Mouse (Mus musculus): ENCODE data around the gene Cth.
A peak's percentile ranks its signal among the peaks of the same experiment; 100 is the strongest.

Gene Cth

DNA sequence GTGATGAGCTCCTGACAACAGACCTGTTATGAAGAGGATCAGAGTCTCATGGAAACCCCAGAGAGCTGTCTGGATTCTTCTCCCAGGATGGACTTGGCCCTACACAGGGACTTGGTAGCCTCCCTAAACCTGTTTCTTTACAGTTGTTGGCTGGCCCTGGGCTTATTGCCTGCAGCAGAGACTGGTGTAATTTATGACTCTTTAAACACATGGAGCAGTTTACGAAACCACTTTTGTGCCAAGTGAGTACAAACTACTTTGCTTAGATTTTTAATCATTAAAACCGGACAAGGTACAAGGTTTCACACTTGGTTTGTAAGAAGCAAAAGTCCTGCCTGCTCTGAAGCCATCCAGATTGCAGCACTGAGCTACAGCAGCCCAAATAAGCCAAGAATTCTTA is 12.7 kb downstream of the Cth start:
- DNase-seq (ENCODE audit: low read depth in 2 of 2, low spot score in 2 of 2), result no peak

DNA sequence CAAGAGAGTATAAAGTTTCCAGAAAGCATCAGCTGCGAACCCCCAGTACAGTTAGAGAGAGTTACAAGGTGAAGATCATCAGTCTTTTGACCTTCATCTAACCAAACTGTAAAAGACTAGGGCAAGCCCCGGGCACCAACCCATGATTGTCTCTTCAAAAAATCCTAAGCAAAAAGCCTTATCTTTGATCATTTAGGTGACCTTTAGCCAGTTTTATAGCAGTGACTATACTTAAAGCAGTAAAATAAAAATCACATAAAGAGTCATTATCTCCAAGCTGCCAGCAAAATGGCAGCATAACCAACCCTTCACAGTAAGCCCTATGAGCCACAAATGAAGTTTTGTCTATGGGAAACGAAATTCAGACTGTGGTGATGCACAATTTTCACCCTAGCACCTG is 14.6 kb downstream of the Cth start:
- DNase-seq (ENCODE audit: low read depth in 2 of 2, low spot score in 2 of 2), result no peak

GRCm38 (mm10) chr3:157908166-157908565 is 16.7 kb downstream of the Cth start:
- no peak for DNase-seq (ENCODE audit: low read depth in 2 of 2, low spot score in 2 of 2)

GRCm38 (mm10) chr3:157901721-157902120 is 23.2 kb downstream of the Cth start:
- no peak for DNase-seq (ENCODE audit: low read depth in 2 of 2, low spot score in 2 of 2)

DNA sequence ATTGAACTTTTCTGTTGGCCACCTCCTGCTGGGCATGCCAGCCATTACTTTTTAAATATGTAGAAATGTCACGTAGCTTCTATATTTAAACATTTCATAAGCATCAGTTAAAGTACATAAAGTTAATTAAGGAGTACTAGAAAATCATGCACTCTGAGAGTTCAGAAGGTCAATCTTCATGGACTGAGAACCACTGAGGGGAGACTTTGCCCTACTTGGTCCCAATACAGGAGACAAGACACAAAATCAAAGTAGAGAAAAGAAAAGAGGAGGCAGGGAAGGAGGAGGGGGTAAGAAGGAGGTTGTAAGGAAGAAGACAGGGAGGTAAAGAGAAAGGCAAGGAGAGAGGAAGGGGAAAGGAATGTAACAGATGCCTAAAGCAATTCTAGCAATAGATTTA is 24.9 kb downstream of the Cth start:
- DNase-seq (ENCODE audit: low read depth in 2 of 2, low spot score in 2 of 2), result no peak

DNA sequence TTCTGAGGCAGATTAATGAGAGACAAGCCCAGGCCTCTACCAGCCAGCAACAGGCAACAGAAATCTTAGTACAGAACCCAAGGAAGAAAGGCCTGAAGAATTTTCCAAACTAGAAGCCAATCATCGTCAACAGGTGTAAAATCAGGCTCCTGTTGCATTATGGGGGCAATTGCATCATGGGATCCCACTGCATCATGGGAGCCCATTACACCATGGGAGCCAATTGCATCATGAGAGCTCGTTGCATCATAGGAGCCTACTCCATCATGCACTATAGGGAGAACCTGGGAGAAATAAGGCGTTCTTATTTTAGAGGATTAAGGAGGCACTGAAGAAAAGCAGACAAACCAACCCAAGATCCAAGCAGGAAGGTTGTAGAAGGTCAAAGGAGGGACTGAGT is 27.2 kb downstream of the Cth start:
- DNase-seq (ENCODE audit: low read depth in 2 of 2, low spot score in 2 of 2), result no peak

- no peak for DNase-seq (ENCODE audit: low read depth in 2 of 2, low spot score in 2 of 2)
Observed at GRCm38 (mm10) chr3:157891819-157892218, 33.1 kb downstream of the Cth start.

GRCm38 (mm10) chr3:157884081-157884643 is 40.7 kb downstream of the Cth start:
- DNase-seq (ENCODE audit: low read depth in 2 of 2, low spot score in 2 of 2), result no peak

GRCm38 (mm10) chr3:157883085-157883484 is 41.8 kb downstream of the Cth start:
- DNase-seq (ENCODE audit: low read depth in 2 of 2, low spot score in 2 of 2), result no peak

GRCm38 (mm10) chr3:157881992-157882391 is 42.9 kb downstream of the Cth start:
- DNase-seq (ENCODE audit: low read depth in 2 of 2, low spot score in 2 of 2), result no peak

- no peak for DNase-seq (ENCODE audit: low read depth in 2 of 2, low spot score in 2 of 2)
Observed at GRCm38 (mm10) chr3:157880983-157881382, 43.9 kb downstream of the Cth start.

DNA sequence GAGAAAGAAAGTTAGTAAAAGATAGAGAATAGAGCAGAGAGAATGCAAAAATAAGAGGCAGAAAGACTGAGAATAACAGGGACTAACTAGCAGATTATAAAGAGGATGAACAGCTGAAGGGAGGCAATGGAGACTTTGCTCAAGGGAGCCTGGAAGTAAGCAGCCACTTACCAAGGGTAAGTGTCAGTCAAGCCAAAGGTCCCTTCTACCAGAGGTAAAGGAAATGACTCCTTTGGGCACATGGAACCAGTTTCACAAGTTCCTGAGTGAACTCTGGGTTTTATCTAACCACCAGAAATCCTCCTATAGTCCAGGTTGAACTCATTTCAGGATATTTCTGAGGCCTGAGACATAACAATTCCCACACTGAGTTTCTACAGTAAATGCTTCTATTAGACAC is 47.0 kb downstream of the Cth start:
- no peak for DNase-seq (ENCODE audit: low read depth in 2 of 2, low spot score in 2 of 2)

DNA sequence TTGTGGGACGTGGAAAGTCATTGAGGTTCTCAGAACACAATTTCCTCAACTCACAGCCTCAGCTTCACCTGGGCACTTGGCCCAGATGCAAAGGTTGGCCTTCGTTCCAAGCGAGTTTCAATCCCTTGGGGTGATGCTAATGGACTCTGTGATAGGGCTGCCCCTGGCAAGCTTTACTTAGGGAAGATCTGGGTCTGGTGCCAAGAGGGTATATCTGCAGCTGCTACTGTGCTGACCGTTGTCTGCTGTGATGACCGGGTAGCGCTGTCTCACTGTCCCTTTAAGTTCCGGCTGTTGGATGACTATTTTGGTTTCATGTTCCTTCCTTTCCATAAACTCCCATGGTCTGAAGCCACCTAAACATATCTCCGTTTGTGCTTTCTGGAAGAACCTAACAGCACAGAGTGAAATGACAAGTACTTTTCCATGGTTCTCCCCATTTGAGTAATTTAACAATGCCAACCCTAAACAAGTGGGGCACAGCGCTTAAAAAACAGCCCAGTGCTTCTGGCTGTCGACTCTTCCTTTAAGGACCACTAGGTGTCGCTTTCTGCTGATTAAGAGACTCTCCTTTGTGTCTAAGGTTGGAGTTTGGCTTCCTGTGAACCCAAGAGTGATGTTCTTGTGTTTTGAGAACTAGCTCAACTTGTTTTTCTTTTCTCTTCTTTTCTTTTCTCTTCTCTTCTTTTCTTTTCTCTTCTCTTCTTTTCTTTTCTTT is 48.3 kb downstream of the Cth start:
- DNase-seq (ENCODE audit: low read depth in 2 of 2, low spot score in 2 of 2), result peak; percentile 3 to 31

DNA sequence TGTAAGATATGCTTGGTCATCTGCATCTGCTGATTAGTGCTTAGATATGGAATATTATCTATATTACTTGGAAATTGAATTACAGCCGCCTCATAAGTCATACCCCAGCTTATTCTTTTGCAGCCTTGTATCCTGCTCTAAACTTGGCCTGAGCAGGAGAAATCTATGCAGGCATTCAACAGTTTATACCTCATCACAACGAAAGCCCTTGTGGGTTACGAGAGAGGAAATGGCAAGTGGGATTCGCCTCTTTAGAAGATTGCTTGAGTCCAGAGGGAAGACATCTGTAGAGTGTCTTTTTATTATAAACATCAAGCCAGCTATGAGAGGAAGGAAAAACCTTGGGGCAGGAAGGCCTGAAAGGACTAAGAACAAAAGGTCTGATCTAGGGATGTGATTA is 52.0 kb downstream of the Cth start:
- no peak for DNase-seq (ENCODE audit: low read depth in 2 of 2, low spot score in 2 of 2)

GRCm38 (mm10) chr3:157867836-157868235 is 57.0 kb downstream of the Cth start:
- DNase-seq (ENCODE audit: low read depth in 2 of 2, low spot score in 2 of 2), result no peak

GRCm38 (mm10) chr3:157866251-157866650 is 58.6 kb downstream of the Cth start:
- no peak for DNase-seq (ENCODE audit: low read depth in 2 of 2, low spot score in 2 of 2)

GRCm38 (mm10) chr3:157865848-157866247 is 59.0 kb downstream of the Cth start:
- DNase-seq (ENCODE audit: low read depth in 2 of 2, low spot score in 2 of 2), result no peak

- no peak for DNase-seq (ENCODE audit: low read depth in 2 of 2, low spot score in 2 of 2)
Observed at GRCm38 (mm10) chr3:157865431-157865830, 59.4 kb downstream of the Cth start.

DNA sequence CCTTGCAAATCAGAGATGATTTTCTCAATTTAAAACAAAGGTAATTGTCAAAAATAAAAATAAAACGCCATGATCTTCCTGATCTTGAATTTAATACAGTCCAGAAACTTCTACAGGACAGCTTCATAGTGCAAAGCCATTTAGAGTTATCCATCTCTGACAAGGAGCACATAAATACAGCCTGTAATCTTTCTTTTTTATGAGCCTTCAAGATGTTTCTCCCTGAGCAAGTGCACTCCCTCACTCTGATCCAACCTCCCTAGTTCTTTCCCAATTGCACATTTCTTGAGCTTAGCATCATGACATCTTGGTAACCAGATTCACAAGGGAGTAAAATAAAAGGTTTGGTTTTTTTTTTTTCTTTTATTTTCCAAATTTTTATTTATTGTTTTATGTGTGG is 72.1 kb downstream of the Cth start:
- DNase-seq (ENCODE audit: low read depth in 2 of 2, low spot score in 2 of 2), result no peak

DNA sequence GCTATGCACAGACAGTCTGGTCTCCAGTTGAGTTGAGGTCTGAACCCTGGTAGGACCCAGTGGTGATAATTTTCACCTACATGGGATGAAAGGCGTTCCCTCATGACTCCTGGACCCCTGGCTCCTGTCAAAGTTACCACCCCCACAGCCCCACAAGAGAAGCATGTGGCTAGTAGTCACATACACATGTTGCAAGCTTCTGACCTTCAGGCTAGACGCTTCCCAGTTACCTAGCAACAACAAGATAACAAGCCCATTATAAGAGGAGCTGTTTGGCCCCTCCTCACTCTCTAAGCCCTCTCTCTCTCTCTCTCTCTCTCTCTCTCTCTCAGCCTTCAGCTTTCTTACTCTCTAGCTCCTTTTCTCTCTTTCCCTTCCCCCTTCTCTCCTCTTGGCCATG is 76.4 kb downstream of the Cth start:
- no peak for DNase-seq (ENCODE audit: low read depth in 2 of 2, low spot score in 2 of 2)

DNA sequence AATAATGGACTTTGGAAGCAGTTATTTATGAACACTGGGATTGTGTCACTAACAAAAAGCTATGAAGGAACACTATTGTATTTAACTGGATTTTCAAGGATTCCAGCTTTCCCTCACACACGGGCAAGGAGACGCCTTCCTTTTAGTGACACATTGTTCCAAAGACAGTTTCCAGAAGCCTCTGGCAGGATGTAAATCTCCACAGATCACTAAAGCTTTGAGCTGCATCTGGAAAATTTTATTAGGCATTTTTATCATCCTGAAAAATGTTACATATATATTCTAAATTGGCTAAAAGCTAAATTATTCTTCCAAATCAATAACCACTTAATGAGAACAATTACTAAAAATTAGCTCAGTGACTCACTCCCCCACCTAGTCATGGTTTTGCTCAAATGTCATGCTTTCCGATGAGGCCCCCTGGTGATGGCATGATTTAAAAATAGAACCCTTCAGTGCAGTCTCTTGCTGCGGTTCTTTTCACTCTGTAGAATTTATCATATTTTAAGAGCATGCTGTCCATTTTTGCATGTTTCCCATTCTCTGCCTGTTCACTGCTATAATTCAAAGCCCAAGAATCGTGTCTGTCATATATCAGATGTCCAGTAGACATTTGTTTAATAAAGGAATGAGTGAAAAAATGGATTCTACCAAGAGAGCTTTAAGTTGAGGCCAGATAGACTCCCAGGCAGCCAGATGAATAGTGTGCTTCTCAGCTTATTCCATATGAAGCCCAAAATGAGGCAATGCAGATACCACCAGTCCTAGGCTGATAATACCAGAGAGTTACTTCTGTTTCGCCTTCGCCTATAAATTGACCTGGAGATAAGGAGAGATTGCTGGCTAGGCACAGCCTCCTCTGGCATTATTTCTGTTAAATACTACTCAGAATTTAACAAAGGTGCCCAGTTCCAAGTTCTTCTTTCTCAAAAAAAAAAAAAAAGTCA is 77.3 kb downstream of the Cth start:
- DNase-seq (ENCODE audit: low read depth in 2 of 2, low spot score in 2 of 2), result no peak
